Mouse (Mus musculus) liver, postnatal 0 days (tissue): ENCODE measurements around the gene Fam162a.

Experiments used
- CTCF ChIP-seq: sonication (generic); IDR thresholded peaks from 2 replicates; pipeline ENCODE4 v1.5.1; 2016; ENCODE audit warnings: antibody characterized with exemption, low read depth
- EP300 ChIP-seq: IDR thresholded peaks from 2 replicates; pipeline ENCODE4 v1.6.1; 2016; ENCODE audit warnings: antibody characterized with exemption, low read depth, mild to moderate bottlenecking

- TF ChIP-seq CTCF (no peak), EP300 (peak; percentile 65; the same call in 1 of the 2 replicates)
These were observed 16.5 kb upstream of the Fam162a start for GRCm38 (mm10) chr16:36087846-36088245.
